Mouse (Mus musculus) heart, postnatal 0 days (tissue): ENCODE measurements around the gene Jmjd1c. TPM values are rescaled to one million over a fixed set of nuclear protein-coding genes. Genes with fewer than 3 reads are reported as not detected.
A peak's percentile ranks its signal among the peaks of the same experiment; 100 is the strongest.

ENCODE experiments used
- ATAC-seq: fragments of 200-750 bp; cut with Nextera tagmentation; 2 replicates; pipeline ENCODE4 v1.8.0; 2017; ENCODE audit warnings: low read depth, moderate number of reproducible peaks, moderate library complexity; ENCODE audit not compliant: insufficient read depth
- DNase-seq: peaks from one replicate; pipeline ENCODE4 v3.0.0-alpha.2; 2016; ENCODE audit warnings: low spot score
- H3K27ac ChIP-seq: fragments of 300-500 bp; sonication (generic); 2 replicates; pipeline ENCODE4 v1.5.1; 2014; ENCODE audit warnings: low read depth, mild to moderate bottlenecking
- H3K27me3 ChIP-seq: fragments of 300-500 bp; sonication (generic); 2 replicates; pipeline ENCODE4 v1.6.1; 2014; ENCODE audit warnings: low read length, mixed read lengths; ENCODE audit not compliant: control insufficient read depth, insufficient read depth
- H3K36me3 ChIP-seq: fragments of 300-500 bp; sonication (generic); replicated peaks from 2 replicates; pipeline ENCODE4 v1.6.1; 2014; ENCODE audit warnings: low read length, mixed read lengths; ENCODE audit not compliant: control insufficient read depth, insufficient read depth
- H3K4me1 ChIP-seq: fragments of 300-500 bp; sonication (generic); 2 replicates; pipeline ENCODE4 v1.6.1; 2014; ENCODE audit warnings: antibody characterized with exemption; ENCODE audit not compliant: control insufficient read depth, insufficient read depth
- H3K4me2 ChIP-seq: fragments of 300-500 bp; sonication (generic); 2 replicates; pipeline ENCODE4 v1.6.1; 2014; ENCODE audit warnings: low read depth, mild to moderate bottlenecking, low read length, moderate library complexity
- H3K4me3 ChIP-seq: fragments of 300-500 bp; sonication (generic); 2 replicates; pipeline ENCODE4 v1.5.1; 2014; ENCODE audit warnings: low read depth, low read length
- H3K9ac ChIP-seq: fragments of 300-500 bp; sonication (generic); replicated peaks from 2 replicates; pipeline ENCODE4 v1.6.1; 2014; ENCODE audit warnings: low read depth, low read length, mixed read lengths
- H3K9me3 ChIP-seq: fragments of 300-500 bp; sonication (generic); replicated peaks from 2 replicates; pipeline ENCODE4 v1.6.1; 2016; ENCODE audit warnings: low read length; ENCODE audit not compliant: control insufficient read depth
- CTCF ChIP-seq: IDR thresholded peaks from 2 replicates; pipeline ENCODE4 v1.5.1; 2016; ENCODE audit warnings: antibody characterized with exemption, control low read depth, low read depth
- EP300 ChIP-seq: IDR thresholded peaks from 2 replicates; pipeline ENCODE4 v1.6.1; 2016; ENCODE audit warnings: antibody characterized with exemption, low read depth
- WGBS: fragments of 180-500 bp; shearing (Covaris S2); extraction: QIAGEN DNeasy Blood & Tissue Kit; methylation state at CpG from one replicate; pipeline ENCODE4 v1.1.7; 2014; 5-methylcytosine and 5-hydroxymethylcytosine counted together
- polyA plus RNA-seq: library from polyadenylated mRNA; unstranded; fragments of >200 nt; fragmentation: Nextera tagmentation; extraction: Ambion mirVana; gene quantifications from 2 replicates; pipeline ENCODE4 v1.2.1, GENCODE M21; 2015
- total RNA-seq: library from RNA; depleted of rRNA; stranded (reverse); fragments of >200 nt; gene quantifications from 2 replicates; pipeline ENCODE4 v1.2.3, GENCODE M21; 2014; ENCODE audit warnings: low replicate concordance

Jmjd1c gene
- total and polyA plus RNA-seq, 2 experiments from 2014 or later, result 28.1 to 42.4 TPM

DNA sequence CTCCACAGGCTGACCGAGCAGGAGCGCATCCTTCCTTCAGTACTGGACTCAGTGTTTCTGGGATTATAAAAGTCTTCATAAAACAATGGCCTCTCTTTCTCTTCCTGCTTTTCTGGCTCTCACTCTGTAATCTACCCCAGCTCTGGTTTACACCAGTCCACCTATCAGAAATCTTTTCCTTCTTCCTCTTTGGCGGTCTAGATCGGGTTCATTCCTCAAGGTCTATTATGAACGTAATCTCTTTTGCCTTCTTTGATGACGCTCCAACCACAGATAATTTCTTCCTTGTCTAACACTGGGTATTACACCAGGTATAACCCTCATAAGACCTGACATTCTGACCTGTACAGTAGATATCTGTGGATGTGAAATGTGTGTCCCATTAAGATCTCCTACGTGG lies 1.0 kb upstream of the Jmjd1c start:
- no peak for DNase-seq
- Histone ChIP-seq H3K4me3 (no peak overlapping the region), H3K36me3 (0 out of 2 replicates have a peak, but pooled peaks cover 7% of the 10 kb centered on the region), H3K9me3 (no peaks in the 10 kb centered on the region), H3K27ac (no peak overlapping the region), H3K4me2 (no peak overlapping the region; the same call in 1 of the 2 replicates), H3K27me3 (no peaks in the 10 kb centered on the region), H3K4me1 (peaks cover 19% of the 10 kb centered on the region), H3K9ac (no peak overlapping the region)
- TF ChIP-seq CTCF, result no peak
- no peak for TF ChIP-seq EP300
- ATAC-seq, result no peak
- WGBS, result 71% methylated on average over 7 of the region's 7 CpGs

GRCm38 (mm10) chr10:67096621-67097436 lies 904 bp downstream of the Jmjd1c start, which contains the start of gene Reep3:
Gene Reep3 (minus strand): TSS chr10:67096945.
- TF ChIP-seq EP300, result no peak
- no peak for TF ChIP-seq CTCF
- H3K36me3 ChIP-seq, result 0 out of 2 replicates have a peak, but pooled peaks cover 9% of the 10 kb centered on the region
- no peaks in the 10 kb centered on the region for H3K9me3 ChIP-seq
- peak within 1 kb of the TSS; percentile 100 for H3K27ac ChIP-seq
- no peaks in the 10 kb centered on the region for H3K27me3 ChIP-seq
- peak; percentile 87 for ATAC-seq
- WGBS, result 1% methylated on average over 57 of the region's 97 CpGs
- H3K4me1 ChIP-seq, result peaks cover 36% of the 10 kb centered on the region
- peak within 1 kb of the TSS; percentile 100 for H3K4me3 ChIP-seq
- H3K4me2 ChIP-seq, result peak within 1 kb of the TSS; percentile 70
- DNase-seq, result peak; percentile 57
- H3K9ac ChIP-seq, result peak within 1 kb of the TSS; percentile 100

GRCm38 (mm10) chr10:67097437-67098150 lies 1.7 kb downstream of the Jmjd1c start:
- Histone ChIP-seq H3K36me3 (0 out of 2 replicates have a peak, but pooled peaks cover 11% of the 10 kb centered on the region), H3K4me3 (peak overlapping the region; percentile 100), H3K27me3 (no peaks in the 10 kb centered on the region), H3K4me2 (peak overlapping the region; percentile 70), H3K9me3 (no peaks in the 10 kb centered on the region), H3K4me1 (peaks cover 43% of the 10 kb centered on the region), H3K27ac (peak overlapping the region; percentile 100), H3K9ac (peak overlapping the region; percentile 100)
- DNase-seq, result peak; percentile 52
- no peak for TF ChIP-seq EP300
- no peak for TF ChIP-seq CTCF
- 3% methylated on average over 15 of the region's 15 CpGs for WGBS
- no peak for ATAC-seq

DNA sequence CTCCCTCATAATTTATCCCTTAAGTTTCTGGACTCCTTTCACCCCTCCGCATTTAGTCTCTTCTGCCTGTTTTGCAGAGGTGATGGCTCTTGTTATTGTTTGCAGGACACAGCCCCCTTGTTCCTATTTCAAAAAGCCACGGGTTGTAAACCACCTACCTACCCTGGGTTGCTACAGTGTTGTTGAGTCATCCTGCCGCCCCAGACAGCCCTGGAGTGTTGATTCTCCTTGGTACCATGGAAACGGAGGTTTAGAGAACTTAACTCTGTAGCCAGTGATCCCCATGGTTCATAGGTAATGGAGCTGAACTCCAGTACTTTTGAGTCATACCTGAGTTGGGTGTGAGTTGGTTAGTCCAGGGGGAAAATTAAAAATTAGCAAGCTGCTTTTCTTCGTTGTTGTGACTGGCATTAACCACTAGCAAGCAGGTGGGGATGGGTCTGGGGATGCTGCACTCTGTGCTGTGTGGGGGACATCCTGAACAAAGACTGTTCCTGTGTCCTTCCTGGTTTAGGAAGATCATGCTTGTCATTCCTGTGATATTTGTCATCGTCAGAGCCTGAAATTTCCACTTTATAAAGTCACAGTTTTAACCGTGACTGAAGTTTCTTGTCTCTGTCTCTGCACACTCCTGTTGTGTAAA lies 2.6 kb downstream of the Jmjd1c start:
- H3K9ac ChIP-seq, result peak overlapping the region; percentile 100
- H3K27me3 ChIP-seq, result no peaks in the 10 kb centered on the region
- H3K9me3 ChIP-seq, result no peaks in the 10 kb centered on the region
- DNase-seq (no peak), ATAC-seq (no peak)
- TF ChIP-seq EP300, result no peak
- TF ChIP-seq CTCF, result no peak
- peak overlapping the region; percentile 70 for H3K4me2 ChIP-seq
- 0 out of 2 replicates have a peak, but pooled peaks cover 6% of the 10 kb centered on the region for H3K36me3 ChIP-seq
- WGBS, result 15% methylated on average over 7 of the region's 7 CpGs
- peaks cover 53% of the 10 kb centered on the region for H3K4me1 ChIP-seq
- H3K4me3 ChIP-seq, result peak overlapping the region; percentile 100
- H3K27ac ChIP-seq, result peak overlapping the region; percentile 100

GRCm38 (mm10) chr10:67099183-67099929 lies 3.4 kb downstream of the Jmjd1c start:
- Histone ChIP-seq H3K4me2 (peak overlapping the region; percentile 70), H3K27me3 (no peaks in the 10 kb centered on the region), H3K36me3 (0 out of 2 replicates have a peak, but pooled peaks cover 6% of the 10 kb centered on the region), H3K4me1 (peaks cover 61% of the 10 kb centered on the region), H3K9me3 (no peaks in the 10 kb centered on the region), H3K4me3 (peak overlapping the region; percentile 100), H3K27ac (peak overlapping the region; percentile 100), H3K9ac (0 out of 2 replicates have a peak overlapping the region, but pooled peaks have one; percentile 100)
- DNase-seq (no peak), ATAC-seq (no peak)
- 42% methylated on average over 13 of the region's 13 CpGs for WGBS
- no peak for TF ChIP-seq CTCF
- TF ChIP-seq EP300, result no peak
